Mouse (Mus musculus): Measurements from ENCODE around the gene Wnt5a. TPM values are rescaled to one million over a fixed set of nuclear protein-coding genes. Genes with fewer than 3 reads are reported as not detected.
A peak's percentile ranks its signal among the peaks of the same experiment; 100 is the strongest.

Wnt5a gene
- total RNA-seq (2015) (not detected in 2 replicates), total RNA-seq (2017) (not detected in 2 replicates)

DNA sequence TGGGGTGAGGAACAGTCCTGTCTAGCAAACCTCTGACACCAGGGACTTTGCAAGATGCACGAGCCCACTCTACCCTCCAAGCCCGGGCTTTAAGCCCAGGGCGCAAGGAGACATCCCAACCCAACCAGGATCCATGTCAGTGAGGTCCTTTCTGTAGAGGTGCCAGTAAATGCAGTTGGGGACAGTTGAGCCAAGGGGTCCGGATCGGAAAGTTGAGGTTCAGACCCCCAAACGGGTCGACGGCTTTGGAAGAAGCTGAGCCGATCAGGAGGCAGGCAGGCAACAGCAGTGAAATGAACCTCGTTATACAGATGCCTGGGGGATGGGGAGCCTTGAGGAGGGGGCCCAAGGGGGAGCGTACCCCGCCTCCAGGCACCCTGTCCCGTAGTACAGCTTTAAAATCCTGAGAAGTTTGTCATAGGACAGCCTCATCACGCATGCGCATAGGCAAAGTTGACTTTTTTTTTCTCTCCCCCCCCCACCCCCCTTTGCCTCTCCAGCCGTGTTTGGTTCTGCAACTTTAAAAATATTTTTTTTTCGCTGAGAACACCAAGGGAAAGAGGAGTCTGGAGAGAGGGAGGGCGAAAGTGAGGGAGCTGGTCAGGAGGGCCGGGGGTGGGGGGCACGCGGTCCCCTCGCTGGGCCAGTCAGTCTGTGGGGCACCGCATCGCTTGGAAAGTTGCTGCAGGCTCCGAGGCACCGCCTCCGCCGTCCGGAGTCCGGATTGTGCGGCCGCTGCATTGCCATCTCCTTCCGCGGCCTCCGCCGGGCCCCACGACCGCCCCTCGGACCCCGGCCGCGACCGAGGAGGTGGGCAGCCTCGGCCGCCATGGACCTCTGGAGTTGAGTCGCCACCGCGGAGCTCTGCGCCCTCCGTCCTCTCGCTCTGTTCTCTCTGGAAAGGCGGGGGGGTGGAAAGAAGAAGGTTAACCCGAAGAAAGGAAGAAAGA is at the start of gene Wnt5a:
TSS of gene Wnt5a (plus strand) at position 650 of the 950 bp plus-strand sequence.
- ATAC-seq (replicated peaks; ENCODE audit: poor library complexity) = no peak

DNA sequence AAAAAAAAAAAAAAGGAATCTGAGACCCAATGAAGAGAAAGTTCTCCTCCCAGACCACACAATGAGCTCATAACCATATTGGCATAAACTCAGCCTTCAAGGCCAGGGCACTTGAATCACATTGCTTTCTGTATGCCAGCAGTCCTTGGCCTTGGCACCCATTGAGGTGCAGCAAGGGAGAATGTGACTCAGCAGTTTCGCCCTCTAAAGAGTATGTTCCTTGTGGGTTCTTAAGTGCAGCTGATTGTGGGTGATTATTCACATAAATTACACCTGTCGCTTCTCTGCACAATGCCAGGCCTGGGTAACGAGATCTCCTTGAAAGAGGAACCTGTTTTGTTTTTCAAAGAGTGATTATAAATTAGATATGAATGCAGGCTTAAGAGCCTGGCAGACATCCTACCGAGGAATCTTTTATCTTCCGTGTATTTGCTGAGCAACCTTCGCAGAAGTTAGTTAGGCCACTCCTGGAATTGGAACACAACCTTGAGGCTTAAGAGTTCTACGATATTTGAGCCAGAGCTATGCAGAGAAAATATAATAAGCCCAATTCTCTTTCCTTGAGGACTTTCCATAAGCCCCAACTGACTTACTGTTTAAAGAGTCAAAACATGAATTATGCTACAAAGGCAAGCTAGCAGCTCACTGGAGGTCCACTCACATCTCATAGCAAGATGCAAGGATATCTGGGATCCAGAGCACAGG is 48.0 kb upstream of the Wnt5a start:
- peak; percentile 39 for ATAC-seq (replicated peaks; ENCODE audit: poor library complexity)

DNA sequence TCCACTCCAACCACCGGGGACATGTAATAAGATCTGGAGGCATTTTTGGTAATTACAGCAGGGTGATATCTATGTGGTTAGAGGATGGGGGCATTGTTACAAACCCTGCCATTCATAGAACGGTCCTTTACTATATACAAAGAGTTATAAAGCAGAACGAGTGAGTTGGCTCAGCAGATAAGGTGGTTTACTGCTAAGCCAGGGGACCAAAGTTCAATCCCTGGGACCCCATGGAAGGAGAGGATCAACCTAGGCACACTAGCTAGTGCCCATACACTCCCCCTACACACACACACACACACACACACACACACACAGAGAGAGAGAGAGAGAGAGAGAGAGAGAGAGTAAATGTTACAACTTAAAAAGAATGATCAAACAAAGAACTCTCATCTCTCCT is 47.1 kb upstream of the Wnt5a start:
- no peak for ATAC-seq (replicated peaks; ENCODE audit: poor library complexity)

DNA sequence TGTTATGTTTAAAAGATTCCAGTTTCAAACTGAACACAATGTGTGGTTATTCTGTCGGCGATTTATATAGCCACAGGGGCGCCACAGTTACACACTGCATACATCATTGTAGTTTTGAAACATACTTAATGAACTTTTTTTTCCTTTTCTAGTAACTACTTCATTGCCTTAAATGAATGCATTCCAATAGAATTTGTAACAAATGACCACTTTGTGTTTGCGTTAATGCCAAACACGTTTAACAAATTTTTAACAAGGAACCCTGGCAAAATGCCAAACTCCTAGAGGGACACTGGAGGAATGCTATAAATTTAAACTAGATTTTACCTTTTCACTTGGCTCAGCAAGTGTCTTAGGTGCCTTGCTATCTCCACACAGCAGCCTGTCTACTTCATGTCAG is 36.6 kb upstream of the Wnt5a start:
- ATAC-seq (replicated peaks; ENCODE audit: poor library complexity) = no peak

DNA sequence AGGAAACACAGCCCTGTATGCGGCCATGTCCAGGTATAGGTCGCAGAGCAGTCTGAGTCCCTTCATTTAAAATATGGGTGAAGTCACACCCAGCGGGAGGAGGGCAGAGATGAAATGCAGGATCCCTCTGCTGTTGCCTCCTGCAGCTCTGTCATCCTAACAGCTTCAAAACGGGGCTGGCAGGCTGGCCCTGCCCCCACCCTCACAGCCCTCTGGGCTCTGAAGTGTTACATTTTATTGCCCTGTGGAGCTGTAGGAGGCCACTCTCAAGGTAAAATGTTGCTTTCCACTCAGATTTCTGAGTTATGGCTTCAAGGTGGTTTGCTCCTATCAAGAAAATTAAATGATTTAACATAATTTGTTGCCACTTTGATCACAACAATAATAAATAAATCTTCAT is 34.9 kb upstream of the Wnt5a start:
- ATAC-seq (replicated peaks; ENCODE audit: poor library complexity) = no peak

DNA sequence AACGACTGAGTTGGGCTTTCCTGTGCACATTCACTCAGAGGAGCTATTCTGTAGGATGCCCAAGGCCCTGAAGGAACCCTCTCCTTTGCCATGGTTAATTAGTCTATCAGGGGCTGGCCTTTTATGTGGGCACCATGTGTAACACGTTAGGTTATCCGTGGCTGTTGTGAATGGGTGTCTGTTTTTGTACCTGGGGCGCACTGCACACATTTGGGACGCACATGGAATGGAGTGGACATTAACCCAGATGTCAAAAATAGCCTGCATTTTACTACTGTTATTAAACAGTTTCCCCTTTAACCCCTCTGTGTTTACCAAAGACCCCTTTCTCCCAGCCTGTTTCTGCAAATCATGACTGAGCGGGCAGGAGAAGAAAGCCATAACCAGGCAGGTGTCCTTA is 34.3 kb upstream of the Wnt5a start:
- no peak for ATAC-seq (replicated peaks; ENCODE audit: poor library complexity)

DNA sequence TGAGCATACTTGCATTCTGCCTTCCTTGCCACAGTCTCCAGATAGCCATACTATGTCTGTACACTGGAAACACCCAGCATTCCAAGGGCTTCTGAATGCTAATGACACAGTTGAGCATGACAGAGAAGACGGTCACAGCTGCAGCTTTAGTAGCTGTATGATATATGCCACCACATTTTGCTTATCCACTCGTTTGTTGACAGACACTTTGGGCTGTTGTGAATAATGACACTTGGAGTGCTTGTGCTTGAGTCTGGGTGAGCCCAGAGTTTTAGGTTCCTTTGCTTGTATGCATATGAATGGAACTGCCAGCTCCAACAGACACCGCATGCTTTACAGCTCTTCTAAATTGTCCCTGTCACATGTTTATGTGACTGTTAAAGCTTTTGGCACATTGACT is 29.5 kb upstream of the Wnt5a start:
- no peak for ATAC-seq (replicated peaks; ENCODE audit: poor library complexity)

DNA sequence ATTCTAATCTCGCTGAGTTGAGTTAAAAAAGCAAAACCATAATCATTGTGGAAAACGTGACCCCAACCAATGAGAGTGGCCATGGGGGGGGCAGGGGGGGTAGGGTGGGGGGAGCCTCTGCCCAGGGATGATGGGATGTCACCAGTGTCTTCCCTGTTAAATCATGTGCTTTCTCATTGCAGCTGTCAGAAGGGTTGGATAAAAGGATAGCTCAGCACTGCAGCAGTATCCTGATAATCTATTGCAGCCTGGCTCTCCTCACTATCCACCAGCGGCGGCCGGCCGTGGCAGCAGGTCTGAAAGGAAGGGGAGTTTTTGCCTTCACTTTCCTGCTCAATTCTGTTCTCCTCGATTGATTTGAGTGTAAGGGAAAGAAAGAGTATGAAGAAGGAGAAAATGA is 29.1 kb upstream of the Wnt5a start:
- no peak for ATAC-seq (replicated peaks; ENCODE audit: poor library complexity)

DNA sequence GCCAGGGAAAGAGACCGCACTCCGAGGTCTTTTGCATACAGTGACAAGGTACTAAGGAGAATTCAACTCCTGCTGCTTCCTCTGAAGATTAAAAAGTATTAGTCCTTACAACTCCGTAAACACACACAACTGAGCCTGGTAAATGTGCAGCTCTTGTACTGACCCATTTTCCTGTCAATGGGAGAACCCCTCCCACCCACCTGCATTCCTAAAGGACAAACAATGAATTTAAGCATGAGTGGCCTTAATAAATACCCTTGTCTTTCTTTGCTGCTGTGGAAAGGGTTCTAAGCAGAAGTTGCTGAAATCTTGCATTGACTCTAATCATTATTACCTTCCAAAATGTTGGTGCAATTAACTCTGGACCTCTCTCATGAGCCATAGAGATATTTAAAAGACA is 27.8 kb upstream of the Wnt5a start:
- no peak for ATAC-seq (replicated peaks; ENCODE audit: poor library complexity)

DNA sequence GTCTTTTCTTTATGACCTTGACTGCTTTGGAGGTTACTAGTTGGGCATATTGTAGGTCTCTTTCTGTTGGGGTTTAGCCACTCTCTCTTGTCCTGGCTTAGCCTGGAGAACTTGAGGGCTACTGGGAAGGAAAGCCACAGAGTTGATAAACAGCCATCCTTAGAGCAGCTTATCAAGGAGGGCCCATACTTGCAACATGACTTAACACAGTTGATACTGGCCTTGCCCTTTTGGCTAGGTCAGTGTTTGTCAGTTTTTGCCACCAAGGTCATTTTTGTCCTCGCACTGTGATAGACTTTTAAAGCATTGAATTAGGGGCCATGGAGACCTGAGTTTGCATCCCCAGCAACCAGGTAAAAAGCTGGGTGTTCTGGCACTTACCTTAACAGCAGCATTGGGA is 23.7 kb upstream of the Wnt5a start:
- ATAC-seq (replicated peaks; ENCODE audit: poor library complexity) = no peak

DNA sequence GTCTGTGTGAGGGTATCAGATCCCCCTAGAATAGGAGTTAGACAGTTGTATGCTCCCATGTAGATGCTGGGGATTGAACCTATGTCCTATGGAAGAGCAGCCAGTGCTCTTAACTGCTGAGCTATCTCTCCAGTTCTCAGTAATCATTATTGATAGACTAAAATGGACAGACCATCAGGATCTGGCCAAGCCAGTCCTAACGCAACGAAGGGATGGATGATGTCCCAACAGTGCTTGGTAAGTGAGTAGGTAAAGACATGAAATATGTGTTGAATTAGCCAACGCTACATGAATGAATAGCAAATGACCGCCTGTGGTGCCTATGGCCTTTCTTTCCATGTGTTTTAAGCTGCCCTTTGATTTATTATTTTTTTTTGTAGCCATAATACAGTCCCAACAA is 10.7 kb upstream of the Wnt5a start:
- no peak for ATAC-seq (replicated peaks; ENCODE audit: poor library complexity)

DNA sequence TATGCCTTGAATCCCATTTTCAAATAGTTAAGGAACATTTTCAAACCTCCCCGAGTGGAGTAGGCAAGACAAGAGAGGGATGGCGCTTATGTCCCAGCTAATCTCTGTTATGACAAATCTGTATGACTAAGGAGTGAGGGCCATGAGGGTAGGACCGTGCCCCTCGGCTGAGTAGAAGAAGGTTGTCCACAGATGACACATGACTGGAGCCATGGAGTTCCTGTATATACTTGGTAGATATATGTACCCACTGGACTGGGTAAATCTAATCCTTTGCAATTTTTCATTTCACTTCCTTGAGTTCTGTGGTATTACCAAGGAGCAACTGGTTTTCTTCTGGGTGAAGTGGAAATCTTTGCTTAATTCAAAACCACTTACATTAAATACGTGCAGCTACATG is 10.3 kb upstream of the Wnt5a start:
- ATAC-seq (replicated peaks; ENCODE audit: poor library complexity) = no peak

DNA sequence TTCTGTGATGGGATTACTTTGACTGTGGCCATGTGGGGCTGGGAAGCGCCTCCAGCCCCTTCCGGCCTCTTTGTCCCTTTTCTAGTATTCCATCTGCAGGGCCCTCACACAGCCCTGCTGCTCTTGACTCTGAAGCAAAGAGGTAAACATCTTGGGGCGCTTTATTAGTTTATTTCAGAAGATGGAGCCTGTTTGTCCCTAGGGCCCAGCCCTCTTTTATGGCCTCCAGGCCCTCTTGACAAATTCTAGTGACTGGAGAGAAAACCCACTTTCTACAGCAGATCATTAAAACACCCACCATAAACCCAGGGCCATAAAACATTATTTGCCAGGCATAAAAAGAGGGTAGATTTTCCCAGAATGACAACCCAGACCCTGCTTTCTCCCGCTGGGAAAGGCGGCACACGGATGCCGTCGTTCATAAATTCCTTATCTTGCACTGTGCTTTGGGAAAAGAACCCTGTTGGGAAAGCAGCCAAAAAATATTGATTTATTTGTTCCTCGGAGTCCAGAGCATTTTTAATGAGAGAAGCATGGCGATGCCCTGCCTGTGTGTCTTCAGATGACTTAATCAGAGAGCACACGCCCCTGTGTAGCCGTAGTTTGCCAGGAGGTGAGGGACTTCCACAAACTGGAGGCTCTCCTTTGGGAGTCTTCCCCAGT is 3.2 kb upstream of the Wnt5a start:
- ATAC-seq (replicated peaks; ENCODE audit: poor library complexity) = no peak

DNA sequence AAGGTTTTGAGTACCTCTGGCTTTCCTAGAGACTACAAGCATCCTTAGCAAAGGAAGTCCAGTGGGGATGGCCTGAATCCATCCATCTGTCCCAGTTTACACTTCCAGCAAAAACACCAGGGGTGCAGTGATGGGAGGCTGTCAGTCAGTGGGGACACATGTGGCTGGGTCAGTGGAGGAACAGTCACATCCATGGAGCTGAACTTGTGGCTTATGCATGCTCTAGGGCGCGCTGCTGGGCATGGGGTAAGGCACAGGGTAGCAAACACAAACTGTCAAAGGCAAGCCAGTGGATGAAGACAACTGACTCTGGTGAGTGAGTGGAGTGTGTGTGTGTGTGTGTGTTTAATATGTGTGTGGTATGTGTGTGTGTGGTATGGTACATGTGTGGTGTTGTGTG is 1.3 kb upstream of the Wnt5a start:
- no peak for ATAC-seq (replicated peaks; ENCODE audit: poor library complexity)

DNA sequence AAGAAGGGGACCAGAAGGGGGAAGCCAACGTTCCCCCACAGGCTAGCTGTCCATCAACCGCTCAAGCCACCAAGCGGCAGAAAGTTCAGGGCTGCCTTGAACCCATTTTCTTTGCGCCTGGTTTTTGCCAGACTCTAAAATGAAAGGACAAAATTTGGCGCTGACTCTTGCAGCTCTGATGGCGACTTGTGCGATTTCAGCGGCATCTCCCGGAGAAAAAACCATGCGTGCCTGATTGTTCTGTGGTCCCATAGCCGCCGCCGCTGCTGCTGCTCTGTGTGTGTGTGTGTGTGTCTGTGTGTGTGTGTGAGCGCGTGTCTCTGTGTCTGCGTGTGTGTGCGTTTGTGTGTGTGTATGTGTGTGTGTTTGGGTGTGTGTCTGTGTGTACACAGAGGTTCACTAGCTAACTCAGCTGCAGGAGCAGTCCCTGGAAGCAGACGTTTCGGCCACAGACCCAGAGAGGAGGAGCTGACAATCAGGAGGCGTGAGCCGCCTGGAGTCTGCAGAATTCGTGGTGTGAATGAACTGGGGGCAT is 568 bp downstream of the Wnt5a start:
- ATAC-seq (replicated peaks; ENCODE audit: poor library complexity) = no peak

DNA sequence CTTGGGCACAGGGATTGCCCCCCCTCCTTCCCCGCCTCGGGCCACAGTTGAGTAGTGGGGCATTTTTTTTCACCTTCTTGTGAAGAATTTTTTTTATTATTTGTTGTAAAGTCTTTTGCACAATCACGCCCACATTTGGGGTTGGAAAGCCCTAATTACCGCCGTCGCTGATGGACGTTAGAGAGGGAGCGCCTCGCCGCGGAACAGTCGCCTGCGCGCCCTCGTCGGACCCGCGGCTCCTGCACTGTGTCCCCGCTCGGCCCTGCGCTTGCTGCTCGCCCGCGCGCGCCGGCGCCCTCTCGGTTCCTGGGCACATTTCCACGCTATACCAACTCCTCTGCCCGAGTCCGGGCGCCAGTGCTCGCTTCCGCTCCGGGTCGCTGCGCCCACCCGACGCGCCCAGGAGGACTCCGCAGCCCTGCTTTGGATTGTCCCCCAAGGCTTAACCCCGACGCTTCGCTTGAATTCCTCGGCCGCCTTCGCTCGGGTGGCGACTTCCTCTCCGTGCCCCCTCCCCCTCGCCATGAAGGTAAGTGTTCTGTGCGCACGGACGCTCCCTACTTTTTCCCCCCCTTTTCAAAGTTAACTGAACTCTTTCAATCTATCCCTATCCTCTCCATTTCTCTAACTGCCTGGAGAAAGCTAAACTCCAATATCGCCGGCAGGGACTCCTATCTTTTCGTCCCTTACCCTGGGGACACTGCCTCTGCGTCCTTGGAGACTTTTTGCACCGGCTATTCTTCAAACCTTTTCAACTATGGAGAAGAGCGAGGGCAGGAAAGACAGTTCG is 1.2 kb downstream of the Wnt5a start:
- ATAC-seq (replicated peaks; ENCODE audit: poor library complexity) = no peak

DNA sequence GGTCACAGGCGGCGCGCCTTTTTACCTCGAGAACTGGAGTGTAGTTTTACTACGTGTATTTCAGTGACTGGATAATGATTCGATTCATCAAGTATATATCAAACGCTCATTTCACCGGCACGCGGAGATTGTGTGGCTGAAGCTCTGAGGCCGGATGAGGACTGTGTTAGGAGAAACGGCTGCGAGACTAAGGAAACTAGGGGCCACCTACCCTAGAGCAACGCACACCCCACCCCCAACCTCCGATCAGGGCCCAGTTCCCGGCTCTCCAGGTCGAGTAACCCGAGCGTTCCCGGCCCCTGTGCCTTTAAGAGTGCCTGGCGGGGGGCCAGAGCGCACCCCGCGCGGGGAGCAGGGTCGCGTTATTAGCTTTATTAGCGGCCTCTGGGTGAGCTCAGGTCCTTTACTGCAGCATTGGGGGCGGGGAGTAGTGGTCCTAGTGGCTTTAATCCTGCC is 1.9 kb downstream of the Wnt5a start:
- ATAC-seq (replicated peaks; ENCODE audit: poor library complexity) = no peak

DNA sequence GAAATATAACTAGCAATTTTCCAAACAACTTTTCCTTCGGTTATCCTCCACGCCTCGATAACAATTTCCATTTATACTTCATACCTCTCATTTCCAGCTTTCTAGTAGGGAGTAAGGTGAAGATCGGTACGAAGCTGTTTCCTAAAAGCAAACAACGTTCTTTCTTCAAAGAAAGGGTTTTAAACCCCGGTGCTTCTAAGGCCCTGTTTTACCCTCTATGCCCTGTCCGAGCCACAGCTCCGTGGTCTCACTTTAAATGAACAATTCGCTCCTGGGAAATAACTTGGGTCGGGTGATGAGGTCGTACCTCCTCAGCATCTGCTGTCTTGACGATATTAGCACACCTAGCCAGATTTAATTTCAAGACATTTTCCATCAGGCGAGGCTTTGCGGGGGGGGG is 2.5 kb downstream of the Wnt5a start:
- ATAC-seq (replicated peaks; ENCODE audit: poor library complexity) = no peak

DNA sequence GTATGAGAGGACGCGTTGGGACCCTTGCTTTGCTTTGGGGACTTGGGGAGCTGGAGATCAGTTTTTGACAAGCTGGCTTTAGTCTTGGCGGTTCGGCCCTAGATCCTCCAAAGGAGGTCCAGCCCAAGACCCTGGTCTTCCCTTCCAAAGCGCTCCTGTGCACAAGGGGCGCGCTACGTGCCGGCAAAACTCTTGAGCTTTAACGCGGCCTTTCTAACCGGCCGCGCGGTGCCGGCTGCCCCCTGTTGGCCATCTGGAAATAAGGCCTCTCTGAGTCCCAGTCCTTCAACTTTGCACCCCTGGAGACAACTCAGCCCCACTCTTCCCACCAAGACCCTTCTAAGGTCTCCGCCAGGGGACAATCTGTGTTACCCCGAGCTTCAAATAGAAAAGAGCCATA is 2.9 kb downstream of the Wnt5a start:
- ATAC-seq (replicated peaks; ENCODE audit: poor library complexity) = peak; percentile 76

Measured in megakaryocyte progenitor cell, adult 5-6 weeks (primary cell).